Mouse (Mus musculus): ENCODE measurements around the gene Psmd10.
A peak's percentile ranks its signal among the peaks of the same experiment; 100 is the strongest.

Psmd10 gene

GRCm38 (mm10) chrX:140956272-140956940 lies at the start of gene Psmd10, which contains the start of gene Atg4a:
Gene Psmd10 (minus strand): TSS chrX:140956728.
Gene Atg4a (plus strand): TSS chrX:140956907.
- TF ChIP-seq GATA4 (IDR thresholded peaks at IDR 0.05; ENCODE audit: insufficient replicate concordance, low read length) = no peak

- TF ChIP-seq GATA4 (IDR thresholded peaks at IDR 0.05; ENCODE audit: insufficient replicate concordance, low read length) = no peak
Measured at GRCm38 (mm10) chrX:140998885-140999284, 42.4 kb upstream of the Psmd10 start.

- no peak for TF ChIP-seq GATA4 (IDR thresholded peaks at IDR 0.05; ENCODE audit: insufficient replicate concordance, low read length)
Measured at GRCm38 (mm10) chrX:140997912-140998545, 41.5 kb upstream of the Psmd10 start.

GRCm38 (mm10) chrX:140996909-140997516 lies 40.5 kb upstream of the Psmd10 start:
- TF ChIP-seq GATA4 (IDR thresholded peaks at IDR 0.05; ENCODE audit: insufficient replicate concordance, low read length) = no peak

GRCm38 (mm10) chrX:140985256-140985655 lies 28.7 kb upstream of the Psmd10 start:
- TF ChIP-seq GATA4 (IDR thresholded peaks at IDR 0.05; ENCODE audit: insufficient replicate concordance, low read length) = no peak

GRCm38 (mm10) chrX:140984795-140985194 lies 28.3 kb upstream of the Psmd10 start:
- no peak for TF ChIP-seq GATA4 (IDR thresholded peaks at IDR 0.05; ENCODE audit: insufficient replicate concordance, low read length)

GRCm38 (mm10) chrX:140983206-140983960 lies 26.9 kb upstream of the Psmd10 start:
- peak; percentile 43; the same call in 1 of the 2 replicates for TF ChIP-seq GATA4 (IDR thresholded peaks at IDR 0.05; ENCODE audit: insufficient replicate concordance, low read length)

GRCm38 (mm10) chrX:140980163-140980562 lies 23.6 kb upstream of the Psmd10 start:
- TF ChIP-seq GATA4 (IDR thresholded peaks at IDR 0.05; ENCODE audit: insufficient replicate concordance, low read length) = no peak

GRCm38 (mm10) chrX:140979546-140979945 lies 23.0 kb upstream of the Psmd10 start:
- TF ChIP-seq GATA4 (IDR thresholded peaks at IDR 0.05; ENCODE audit: insufficient replicate concordance, low read length) = no peak

- no peak for TF ChIP-seq GATA4 (IDR thresholded peaks at IDR 0.05; ENCODE audit: insufficient replicate concordance, low read length)
Measured at GRCm38 (mm10) chrX:140978943-140979342, 22.4 kb upstream of the Psmd10 start.

GRCm38 (mm10) chrX:140956959-140957358 lies 431 bp upstream of the Psmd10 start:
- no peak for TF ChIP-seq GATA4 (IDR thresholded peaks at IDR 0.05; ENCODE audit: insufficient replicate concordance, low read length)

GRCm38 (mm10) chrX:140953618-140954017 lies 2.9 kb downstream of the Psmd10 start:
- TF ChIP-seq GATA4 (IDR thresholded peaks at IDR 0.05; ENCODE audit: insufficient replicate concordance, low read length) = no peak

- no peak for TF ChIP-seq GATA4 (IDR thresholded peaks at IDR 0.05; ENCODE audit: insufficient replicate concordance, low read length)
Measured at GRCm38 (mm10) chrX:140936271-140936670, 20.3 kb downstream of the Psmd10 start.

GRCm38 (mm10) chrX:140933263-140933662 lies 23.3 kb downstream of the Psmd10 start:
- no peak for TF ChIP-seq GATA4 (IDR thresholded peaks at IDR 0.05; ENCODE audit: insufficient replicate concordance, low read length)

GRCm38 (mm10) chrX:140932066-140932465 lies 24.5 kb downstream of the Psmd10 start:
- no peak for TF ChIP-seq GATA4 (IDR thresholded peaks at IDR 0.05; ENCODE audit: insufficient replicate concordance, low read length)
